Mouse (Mus musculus): ENCODE results near the gene Iqcb1.

The Iqcb1 gene

DNA sequence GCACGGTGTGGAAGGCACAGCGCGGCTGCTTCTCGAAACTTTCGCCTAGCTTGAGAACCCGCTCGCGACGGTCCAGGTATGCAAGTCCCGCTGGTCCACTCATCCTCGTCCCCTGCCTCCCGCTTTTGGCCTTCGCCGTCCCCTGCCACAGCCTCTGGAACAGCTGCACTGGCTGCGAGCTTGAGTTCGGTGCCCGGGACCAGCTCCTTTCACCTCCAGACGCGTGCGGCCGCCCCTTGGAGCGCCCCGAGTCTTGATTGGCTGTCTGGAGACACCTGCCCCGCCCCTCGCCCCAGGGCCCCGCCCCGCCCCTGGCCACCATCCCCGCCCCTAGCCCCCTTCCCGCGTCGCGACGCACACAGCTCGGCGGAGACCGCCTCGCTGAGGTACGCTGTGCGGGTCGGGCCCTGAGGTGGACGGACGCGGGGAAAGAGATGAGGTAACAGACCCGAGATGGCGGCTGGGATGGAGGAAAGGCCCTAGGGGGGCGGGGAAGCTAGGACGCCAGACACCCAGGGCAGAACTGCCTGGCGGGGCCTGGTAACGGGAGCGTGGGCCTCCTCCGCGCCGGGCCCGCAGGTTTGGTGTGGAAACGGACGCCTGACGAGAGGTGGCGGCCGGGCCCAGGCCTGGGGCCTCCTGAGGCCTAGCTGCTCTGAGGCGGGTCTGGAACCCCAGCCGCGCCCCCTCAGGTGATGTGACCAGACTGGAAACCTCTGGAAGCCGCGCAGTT lies at the start of gene Iqcb1:
Gene Iqcb1, plus strand, starts transcription at position 332 of the 733 bp plus-strand sequence.
- no peak for TF ChIP-seq GATA4 (IDR thresholded peaks at IDR 0.05; ENCODE audit: insufficient replicate concordance, low read length)

DNA sequence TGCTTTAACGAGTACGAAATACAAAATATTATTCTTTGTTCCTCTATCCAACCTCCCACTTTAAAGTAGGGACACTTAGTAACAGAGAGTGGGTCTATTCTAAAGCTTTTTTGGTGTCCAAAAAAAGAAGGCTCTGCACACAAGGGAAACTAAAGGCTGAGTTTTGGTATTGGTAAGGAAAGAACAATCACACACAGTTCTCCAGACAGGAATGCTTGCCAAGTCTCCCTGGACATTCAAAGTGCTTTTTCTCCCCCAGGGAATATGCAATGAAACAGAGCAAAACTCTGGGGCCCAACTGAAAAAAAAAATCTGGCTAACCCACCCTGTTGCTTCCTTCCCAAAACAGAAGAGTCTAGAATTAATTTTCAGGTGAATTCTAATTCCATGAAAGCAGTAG lies 44.0 kb upstream of the Iqcb1 start:
- no peak for TF ChIP-seq GATA4 (IDR thresholded peaks at IDR 0.05; ENCODE audit: insufficient replicate concordance, low read length)

DNA sequence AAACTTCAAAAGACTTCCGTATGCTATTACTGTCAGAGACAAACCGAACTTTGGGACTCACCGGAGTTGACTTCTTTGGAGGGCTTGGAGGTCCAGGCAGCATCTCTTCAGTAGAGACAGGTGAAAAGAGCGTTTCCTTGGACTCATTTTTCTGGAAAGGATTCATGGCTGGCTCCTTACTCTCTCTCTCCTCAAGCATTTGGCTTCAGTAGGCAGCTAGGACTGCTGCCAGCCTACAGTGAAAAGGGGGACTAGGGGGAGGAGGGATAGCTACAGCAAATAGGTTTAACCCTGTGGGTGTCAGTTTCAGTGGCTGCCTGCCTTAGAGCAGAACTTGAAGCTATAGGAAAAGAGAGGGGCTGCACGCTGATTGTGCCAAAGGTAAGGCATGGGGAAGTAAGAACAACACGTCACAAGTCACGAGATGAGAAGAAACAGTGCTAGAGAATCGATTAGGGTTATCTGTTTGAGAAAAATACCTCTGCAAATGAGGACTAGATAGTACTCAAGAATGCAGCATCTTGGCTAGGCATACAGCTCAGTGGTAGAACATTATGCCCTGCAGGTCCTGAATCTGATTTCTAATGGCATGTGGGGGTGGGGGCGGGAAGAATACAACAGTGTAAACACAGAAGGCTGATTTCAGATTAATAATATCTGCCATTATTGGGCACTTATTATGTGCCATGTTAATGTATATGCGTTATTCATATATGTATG lies 43.4 kb upstream of the Iqcb1 start, which contains the start of gene Slc15a2:
Gene Slc15a2, minus strand, starts transcription at position 369 of the 720 bp plus-strand sequence.
- TF ChIP-seq GATA4 (IDR thresholded peaks at IDR 0.05; ENCODE audit: insufficient replicate concordance, low read length): no peak

DNA sequence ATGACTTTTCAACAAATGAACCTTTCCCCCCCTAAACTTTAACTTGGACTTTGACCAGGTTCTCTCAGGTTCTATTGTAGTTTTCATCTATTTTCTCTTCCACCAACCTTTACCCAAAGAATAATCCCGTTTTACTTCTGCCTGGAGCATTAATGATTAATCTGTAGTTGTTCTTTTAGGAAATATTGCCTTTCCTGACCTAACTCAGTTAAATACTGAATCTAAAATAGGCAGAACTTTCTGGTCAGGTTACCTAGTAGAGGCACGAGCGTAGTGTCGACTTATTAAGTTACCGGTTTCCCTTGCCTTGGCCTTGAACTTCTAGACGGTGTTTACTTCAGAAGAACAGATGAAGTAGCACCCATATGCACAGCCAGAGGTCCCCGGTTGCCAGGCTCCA lies 41.7 kb upstream of the Iqcb1 start:
- no peak for TF ChIP-seq GATA4 (IDR thresholded peaks at IDR 0.05; ENCODE audit: insufficient replicate concordance, low read length)

DNA sequence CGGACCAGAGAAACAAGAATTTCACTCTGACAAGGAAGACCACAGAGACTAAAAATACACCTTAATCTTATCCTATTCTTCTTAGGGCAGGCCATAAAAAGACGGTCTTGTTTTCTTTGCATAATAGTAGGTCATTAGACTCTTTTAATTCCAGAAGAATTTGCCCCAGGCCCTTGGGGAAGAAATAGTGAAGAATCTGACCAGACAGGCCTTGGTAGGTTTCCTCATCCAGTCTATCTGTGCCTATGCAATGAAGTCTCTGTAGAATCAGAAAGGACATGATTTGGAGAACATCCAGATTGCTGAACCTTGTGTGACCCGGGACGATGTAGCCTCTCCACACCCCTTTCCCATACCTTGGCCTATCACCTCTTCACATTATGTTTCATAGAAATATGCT lies 38.0 kb upstream of the Iqcb1 start:
- TF ChIP-seq GATA4 (IDR thresholded peaks at IDR 0.05; ENCODE audit: insufficient replicate concordance, low read length): no peak

DNA sequence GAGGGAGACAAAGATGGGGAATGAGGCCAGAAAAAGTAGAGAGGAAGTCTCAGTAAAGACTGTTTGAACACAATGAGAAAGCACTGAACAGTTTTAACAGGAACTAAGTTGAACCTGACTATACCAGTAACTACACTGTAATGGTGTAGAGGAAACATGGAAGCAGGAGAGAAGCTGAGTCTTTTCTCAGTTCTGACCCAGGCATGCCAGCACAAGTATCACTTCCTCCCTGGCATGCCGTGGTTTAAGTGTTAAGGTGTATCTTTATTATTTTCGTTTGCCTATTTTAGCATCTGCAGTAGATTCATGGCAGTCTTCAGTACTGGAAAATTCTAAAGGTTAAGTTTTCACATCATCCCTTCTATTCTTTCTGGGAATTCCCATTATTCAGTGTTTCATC lies 33.2 kb upstream of the Iqcb1 start:
- no peak for TF ChIP-seq GATA4 (IDR thresholded peaks at IDR 0.05; ENCODE audit: insufficient replicate concordance, low read length)

DNA sequence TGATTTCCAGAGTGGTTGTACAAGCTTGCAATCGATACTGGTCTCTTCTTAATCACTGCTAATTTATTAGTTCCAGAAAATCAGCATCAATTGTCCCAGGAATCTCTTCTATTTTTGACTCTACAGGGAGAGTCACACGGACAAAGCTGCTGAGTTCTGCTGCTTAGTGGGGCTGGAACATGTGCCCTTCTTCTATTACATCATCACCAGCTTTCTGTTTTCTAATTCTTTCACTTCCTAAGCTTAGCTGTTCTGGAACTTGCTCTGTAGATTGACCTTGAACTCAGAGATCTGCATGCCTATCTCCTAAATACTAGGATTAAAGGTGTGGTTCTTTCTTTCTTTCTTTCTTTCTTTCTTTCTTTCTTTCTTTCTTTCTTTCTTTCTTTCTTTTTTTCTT lies 29.9 kb upstream of the Iqcb1 start:
- no peak for TF ChIP-seq GATA4 (IDR thresholded peaks at IDR 0.05; ENCODE audit: insufficient replicate concordance, low read length)

DNA sequence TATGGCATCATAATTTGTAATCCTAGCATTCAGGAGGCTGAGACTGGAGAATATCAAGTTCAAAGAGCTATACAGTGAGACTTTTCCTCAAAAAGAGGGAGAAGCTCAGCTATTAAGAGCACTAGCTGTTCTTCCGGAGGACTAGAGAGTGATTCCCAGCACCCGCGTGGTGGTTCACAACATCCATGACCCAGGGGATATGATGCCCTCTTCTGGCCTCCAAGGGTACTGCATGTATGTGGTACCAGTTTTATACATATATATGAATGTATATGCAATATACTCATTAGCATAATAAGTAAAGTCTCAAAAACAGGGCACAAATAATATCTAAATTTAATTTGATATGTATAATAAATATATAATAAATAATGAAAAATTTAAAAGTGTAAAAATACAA lies 25.8 kb upstream of the Iqcb1 start:
- TF ChIP-seq GATA4 (IDR thresholded peaks at IDR 0.05; ENCODE audit: insufficient replicate concordance, low read length): no peak

DNA sequence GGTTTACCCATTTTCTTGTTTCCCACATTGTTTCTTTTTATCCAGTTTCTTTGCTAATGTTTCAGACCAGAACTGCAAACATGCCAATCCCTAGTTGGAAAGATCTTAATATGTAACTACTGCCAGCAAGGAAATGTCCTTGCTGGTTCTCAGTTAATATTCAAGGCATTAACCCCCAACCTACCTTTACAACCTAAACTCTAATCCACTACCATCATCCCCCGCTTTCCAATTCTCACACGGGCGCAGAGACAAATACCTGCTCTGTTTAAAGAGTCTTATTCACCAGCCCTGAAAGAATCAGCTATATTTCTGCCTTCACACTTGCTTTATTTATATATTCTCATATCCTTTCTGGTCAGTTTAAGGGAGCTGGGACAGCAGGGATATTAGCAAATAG lies 19.6 kb upstream of the Iqcb1 start:
- no peak for TF ChIP-seq GATA4 (IDR thresholded peaks at IDR 0.05; ENCODE audit: insufficient replicate concordance, low read length)

DNA sequence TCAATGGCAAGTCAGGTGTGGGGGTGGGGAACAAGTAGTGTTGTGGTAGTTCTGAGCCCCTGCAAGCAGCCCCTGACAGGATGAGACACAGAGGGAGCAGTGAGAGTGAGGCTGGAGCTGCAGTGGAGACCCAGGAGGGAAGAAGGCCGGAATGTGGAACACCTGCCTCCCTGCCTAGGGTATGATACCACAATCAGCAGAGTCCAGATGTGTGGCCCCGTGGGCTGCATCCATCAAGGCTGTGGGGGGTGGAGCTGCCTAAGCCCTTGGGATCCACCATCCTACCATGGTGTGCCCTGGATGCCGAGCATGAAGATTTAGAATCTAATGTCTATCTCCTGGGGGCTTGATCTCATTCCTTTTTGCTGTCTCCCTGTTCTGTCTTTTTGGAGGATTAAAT lies 14.5 kb upstream of the Iqcb1 start:
- no peak for TF ChIP-seq GATA4 (IDR thresholded peaks at IDR 0.05; ENCODE audit: insufficient replicate concordance, low read length)

DNA sequence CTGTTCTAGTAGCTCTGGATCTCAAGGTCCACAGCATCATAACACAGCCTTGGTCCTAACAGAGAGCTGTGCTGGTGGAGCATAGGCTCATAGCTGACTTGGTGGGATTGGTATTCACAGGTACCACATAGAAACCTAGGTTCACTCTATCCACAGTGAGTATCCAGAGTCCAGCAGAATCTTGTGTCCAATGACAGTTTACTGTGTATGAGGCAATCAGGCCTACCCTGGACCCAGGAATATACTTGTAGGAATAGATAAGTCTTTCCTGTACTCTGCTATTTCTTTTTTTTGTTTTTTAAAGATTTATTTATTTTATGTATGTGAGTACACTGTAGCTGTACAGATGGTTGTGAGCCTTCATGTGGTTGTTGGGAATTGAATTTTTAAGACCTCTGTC lies 11.3 kb upstream of the Iqcb1 start:
- no peak for TF ChIP-seq GATA4 (IDR thresholded peaks at IDR 0.05; ENCODE audit: insufficient replicate concordance, low read length)

DNA sequence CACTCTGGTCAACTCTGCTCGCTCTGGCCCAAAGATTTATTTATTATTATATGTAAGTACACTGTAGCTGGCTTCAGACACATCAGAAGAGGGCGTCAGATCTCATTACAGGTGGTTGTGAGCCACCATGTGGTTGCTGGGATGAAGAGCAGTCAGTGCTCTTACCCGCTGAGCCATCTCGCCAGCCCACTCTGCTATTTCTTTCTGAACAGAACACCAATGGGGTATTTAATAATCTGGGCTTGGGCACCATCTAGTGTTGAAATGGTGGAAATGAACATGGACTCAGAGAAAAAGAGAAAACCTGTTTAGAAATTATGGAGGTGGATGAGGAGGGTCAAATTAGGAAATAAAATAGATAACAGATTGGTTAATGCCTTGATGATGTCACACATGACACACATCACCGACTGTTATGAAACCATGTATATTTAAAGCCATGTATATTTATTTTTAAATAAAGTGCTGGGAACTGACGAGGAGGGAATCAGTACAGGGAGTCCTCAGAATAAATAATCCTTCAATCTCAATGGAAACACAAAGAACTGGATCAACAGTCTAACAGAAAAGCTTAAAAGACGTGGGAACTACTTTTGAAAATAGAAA lies 10.8 kb upstream of the Iqcb1 start:
- TF ChIP-seq GATA4 (IDR thresholded peaks at IDR 0.05; ENCODE audit: insufficient replicate concordance, low read length): no peak

DNA sequence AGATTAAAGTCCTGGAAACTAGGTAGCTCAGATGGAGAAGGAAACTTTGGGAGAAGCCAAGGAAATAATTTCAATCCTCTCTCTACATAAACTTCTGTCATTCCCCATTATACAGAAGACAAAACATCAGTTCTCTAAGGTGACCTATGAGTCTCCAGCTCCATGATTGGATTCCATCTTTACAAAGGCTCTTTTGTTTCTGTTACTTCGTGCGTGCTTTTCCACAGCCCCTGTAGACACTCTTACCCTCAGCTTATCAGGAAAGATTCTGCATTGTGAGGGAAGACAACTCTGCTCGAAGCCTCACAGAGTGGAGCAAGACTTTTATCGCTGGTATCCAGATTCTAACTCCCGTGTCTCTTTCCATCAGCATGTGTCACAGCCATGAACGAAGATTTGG lies 8.2 kb upstream of the Iqcb1 start:
- no peak for TF ChIP-seq GATA4 (IDR thresholded peaks at IDR 0.05; ENCODE audit: insufficient replicate concordance, low read length)

DNA sequence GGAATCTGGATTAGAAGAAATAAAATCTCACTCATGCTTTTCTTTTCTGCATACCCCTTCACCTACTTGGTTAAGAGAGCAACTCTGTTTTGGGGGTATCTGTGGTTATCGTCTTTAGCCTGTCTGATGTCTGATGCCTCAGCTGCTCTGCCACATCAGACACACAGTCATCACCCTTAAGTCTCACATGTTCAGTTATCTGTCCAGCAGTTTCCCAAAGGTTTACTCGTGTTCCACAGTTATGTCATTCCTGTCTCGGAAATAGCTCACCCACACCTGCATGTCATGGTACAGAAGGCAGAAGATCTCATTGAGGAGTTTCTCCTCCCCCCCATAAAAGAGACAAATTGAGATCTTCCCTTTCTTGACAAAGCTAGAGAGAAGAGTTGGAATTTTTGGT lies 7.4 kb upstream of the Iqcb1 start:
- TF ChIP-seq GATA4 (IDR thresholded peaks at IDR 0.05; ENCODE audit: insufficient replicate concordance, low read length): no peak

DNA sequence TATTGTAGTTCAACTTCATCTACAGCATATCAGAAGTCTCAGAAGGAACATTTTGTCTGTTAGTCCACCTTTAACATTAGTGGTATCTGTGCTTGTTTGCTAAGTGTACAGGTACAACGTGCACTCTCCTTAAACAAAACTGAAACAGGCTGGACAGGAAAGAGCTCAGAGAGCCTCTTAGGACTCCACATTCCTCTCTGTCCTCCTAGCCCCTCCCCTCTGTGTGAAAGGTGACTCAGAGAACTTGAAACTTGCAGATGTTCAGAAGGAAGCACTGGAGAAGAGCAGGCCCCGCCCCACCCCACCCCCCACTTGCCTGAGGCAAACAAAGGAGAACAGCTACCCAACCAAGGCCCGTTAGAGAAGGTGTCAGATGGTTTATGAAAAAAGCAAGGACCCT lies 6.7 kb upstream of the Iqcb1 start:
- TF ChIP-seq GATA4 (IDR thresholded peaks at IDR 0.05; ENCODE audit: insufficient replicate concordance, low read length): no peak

DNA sequence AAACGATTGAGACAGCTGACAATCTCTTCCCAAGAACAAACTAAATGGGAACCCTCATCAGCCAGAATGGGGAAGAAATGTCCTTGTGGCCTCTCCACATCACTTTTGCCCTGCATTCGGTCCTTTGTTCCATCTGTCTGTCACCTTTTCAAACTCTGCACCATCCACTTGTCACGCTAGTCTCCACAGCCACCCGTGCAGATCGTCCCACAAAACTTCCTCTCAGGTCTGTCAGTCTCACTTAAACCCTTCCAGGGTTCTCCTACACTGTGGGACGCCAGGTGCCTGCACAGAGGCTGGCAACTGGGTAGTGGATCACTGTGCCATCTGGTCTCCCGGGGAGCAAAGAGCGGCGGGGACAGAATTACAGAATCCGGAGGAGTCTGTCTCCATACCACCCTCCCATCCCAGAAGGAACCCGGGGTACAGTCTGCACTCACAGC lies 553 bp upstream of the Iqcb1 start:
- TF ChIP-seq GATA4 (IDR thresholded peaks at IDR 0.05; ENCODE audit: insufficient replicate concordance, low read length): no peak
